Mouse (Mus musculus): ENCODE measurements around the gene Mfrp. TPM values are rescaled to one million over a fixed set of nuclear protein-coding genes. Genes with fewer than 3 reads are reported as not detected.
"Not testable (repeated sequence)": the region's sequence is repeated elsewhere in the genome, so short reads cannot be mapped to it uniquely, and the experiment has no call there.

Mfrp gene
- total RNA-seq, 2 experiments from 2014 or later = not detected

DNA sequence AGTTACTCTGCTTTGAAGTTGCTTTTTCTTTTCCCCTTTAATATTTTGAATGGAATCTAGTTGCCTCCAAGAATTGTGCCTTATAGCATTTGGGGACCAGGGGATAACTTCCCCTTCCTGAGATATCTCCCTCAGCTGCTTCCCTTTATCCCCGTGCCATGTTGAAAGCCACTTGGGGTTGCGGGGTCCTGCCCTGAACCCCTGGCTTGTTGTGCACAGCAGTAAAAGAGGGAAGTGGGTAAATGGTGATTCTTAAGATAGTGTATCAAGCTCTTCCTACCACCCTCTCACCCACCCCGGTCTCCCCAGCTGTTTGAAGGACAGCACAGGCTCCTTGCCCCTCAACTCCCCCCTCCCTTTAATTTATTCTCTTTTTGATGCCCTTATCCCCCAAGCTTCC is 6.8 kb upstream of the Mfrp start:
- no peak for ATAC-seq (replicated peaks; ENCODE audit: low FRiP score, poor library complexity, severe bottlenecking)

DNA sequence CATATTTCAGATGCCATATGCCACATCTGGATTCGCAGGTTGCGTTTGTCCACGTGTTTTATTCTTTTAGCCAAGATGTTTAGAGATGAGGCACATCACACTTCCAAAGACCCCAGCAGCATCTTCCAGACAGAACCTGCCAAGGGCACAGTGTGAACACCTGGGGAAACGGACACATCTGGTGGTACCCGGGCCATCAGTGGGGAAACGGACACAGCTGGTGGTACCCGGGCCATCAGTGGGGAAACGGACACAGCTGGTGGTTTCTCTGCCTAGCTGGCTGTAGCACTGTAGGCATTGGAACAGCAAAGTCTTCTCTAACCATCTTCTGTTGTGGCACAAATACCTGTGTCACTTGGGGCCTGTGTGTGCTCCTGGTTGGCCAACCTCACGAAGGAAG is 5.7 kb upstream of the Mfrp start:
- ATAC-seq (replicated peaks; ENCODE audit: low FRiP score, poor library complexity, severe bottlenecking) = no peak

DNA sequence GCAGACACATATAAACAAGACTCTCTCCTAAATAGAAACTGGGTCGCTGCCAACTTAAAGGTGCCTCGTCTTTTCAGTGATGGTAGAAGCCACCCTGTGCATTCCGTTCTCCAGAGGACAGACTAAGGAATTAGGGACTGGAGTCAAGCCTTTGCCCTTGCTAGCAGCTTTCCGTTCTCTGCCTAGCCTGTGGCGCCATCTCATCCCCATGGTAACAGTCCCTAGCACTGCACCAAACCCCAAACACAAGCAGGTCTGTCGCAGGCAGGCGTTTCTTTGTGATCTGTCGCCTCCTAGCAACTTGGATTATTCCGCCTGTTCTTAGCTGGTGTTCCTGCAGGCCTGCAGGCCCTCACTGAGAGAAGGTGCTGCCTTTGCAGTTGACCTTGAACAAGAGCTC is 5.0 kb upstream of the Mfrp start:
- no peak for ATAC-seq (replicated peaks; ENCODE audit: low FRiP score, poor library complexity, severe bottlenecking)

DNA sequence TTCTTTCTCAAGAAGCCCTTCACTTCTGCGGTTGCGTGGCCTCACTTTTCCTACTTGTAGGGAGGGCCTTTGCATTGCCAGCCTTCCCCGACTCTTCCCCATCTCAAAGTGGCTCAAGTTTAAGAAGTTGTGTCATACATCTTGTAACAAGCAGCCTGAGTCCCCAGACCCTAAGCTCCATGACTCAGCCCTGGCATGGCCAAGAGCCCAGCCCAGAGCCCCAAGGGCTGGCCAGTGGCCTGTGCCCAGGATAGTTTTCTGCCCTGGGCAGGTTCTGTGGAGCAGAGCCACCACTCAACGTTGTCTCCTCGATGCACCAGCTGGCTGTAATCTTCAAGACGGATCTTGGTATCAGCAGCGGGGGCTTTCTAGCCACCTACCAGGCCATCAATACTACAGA is 3.4 kb downstream of the Mfrp start:
- no peak for ATAC-seq (replicated peaks; ENCODE audit: low FRiP score, poor library complexity, severe bottlenecking)

DNA sequence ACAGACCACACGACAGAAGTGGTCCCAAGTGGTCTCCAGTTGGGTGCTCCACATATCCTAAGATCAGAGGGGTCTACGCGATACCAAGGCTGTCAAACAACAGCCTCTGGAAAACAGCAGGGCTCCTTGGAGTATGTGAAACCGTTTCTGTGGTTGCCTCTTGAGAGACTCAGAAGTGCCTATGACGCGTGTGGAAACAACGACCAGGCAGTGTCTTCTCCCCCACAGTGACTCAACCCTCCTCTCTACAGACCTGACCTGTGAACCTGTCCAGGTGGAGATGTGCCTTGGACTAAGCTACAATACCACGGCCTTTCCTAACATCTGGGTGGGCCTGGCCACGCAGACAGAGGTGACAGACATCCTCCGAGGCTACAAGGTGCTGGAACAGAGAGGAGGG is 4.3 kb downstream of the Mfrp start:
- no peak for ATAC-seq (replicated peaks; ENCODE audit: low FRiP score, poor library complexity, severe bottlenecking)

DNA sequence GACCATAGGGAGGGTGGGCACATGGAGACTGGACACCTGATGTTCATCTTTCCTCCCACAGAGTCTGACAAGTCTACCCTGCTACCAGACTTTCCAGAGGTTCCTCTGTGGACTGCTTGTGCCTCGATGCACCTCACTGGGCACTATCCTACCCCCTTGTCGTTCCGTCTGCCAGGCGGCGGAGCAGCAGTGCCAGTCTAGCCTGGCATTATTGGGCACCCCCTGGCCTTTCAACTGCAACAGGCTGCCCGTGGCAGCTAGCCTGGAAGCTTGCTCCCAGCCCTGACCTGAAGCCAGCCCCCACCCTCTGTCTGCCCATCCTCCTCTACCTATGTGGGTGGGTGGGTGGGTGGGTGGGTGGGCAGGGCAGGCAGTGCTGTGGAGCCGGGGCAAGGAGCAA is 4.7 kb downstream of the Mfrp start:
- ATAC-seq (replicated peaks; ENCODE audit: low FRiP score, poor library complexity, severe bottlenecking) = no peak

DNA sequence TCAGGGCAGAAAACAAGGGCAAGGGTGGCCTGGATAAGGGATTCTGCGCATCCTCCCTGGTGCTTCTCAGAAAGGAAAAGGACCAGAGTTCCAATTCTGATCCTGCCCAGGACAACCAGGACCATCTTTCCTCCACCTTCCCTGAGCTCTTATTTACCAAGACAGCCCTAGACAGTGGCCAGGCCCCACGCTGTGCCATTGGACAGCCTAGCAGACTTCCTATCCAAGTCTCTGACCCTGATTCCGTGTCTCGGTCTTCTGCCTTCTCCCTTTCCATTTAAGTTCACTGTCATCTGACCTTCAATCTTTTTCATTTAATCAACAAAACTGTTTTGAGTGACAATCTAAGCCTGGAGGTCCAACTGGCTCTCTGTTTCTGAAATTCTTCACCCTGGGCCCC is 5.1 kb downstream of the Mfrp start:
- ATAC-seq (replicated peaks; ENCODE audit: low FRiP score, poor library complexity, severe bottlenecking) = no peak

DNA sequence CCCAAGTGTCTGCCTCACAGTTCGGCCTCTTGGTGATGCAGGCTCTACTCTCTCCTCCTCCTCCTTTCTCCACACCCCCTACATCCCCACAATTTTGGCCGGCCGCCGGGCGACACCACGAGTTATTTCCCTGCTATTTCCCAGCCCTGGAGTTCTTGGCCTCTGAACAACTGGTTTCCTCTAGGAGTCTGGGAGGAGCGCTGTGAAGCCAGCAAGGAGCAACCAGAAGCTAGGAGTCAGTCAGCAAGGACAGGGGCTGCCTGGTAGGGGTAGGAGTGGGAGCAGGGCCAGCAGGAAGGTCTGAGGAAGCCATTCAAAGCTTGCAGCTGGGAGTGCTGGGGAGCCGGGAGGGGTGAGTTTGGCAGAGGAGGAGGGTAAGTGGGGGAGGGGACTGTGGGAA is 5.6 kb downstream of the Mfrp start, which contains the start of gene C1qtnf5:
C1qtnf5 (plus strand) TSS at position 136 of the 400 bp plus-strand sequence.
- ATAC-seq (replicated peaks; ENCODE audit: low FRiP score, poor library complexity, severe bottlenecking) = no peak

DNA sequence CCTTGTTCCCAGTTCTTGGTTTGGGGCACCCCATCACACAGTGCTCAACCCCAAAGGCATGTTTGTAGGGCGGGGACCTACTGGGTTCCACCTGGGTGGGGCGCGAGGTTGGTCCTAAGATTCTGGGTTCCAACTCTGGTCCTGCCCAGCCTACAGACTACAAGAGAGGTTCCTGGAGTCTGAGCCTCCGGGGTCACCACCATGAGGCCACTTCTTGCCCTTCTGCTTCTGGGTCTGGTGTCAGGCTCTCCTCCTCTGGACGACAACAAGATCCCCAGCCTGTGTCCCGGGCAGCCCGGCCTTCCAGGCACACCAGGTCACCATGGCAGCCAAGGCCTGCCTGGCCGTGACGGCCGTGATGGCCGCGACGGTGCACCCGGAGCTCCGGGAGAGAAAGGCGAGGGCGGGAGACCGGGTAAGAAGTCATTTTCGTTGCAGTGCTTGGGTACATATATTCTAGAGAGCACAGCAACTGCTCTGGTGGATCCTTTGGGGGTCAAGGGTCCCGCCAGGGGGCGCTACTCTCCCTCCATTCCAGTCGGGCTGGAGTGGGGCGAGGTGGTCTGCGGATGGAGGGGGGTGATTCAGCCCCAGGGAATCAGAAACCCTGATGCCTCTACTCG is 6.1 kb downstream of the Mfrp start:
- no peak for ATAC-seq (replicated peaks; ENCODE audit: low FRiP score, poor library complexity, severe bottlenecking)

DNA sequence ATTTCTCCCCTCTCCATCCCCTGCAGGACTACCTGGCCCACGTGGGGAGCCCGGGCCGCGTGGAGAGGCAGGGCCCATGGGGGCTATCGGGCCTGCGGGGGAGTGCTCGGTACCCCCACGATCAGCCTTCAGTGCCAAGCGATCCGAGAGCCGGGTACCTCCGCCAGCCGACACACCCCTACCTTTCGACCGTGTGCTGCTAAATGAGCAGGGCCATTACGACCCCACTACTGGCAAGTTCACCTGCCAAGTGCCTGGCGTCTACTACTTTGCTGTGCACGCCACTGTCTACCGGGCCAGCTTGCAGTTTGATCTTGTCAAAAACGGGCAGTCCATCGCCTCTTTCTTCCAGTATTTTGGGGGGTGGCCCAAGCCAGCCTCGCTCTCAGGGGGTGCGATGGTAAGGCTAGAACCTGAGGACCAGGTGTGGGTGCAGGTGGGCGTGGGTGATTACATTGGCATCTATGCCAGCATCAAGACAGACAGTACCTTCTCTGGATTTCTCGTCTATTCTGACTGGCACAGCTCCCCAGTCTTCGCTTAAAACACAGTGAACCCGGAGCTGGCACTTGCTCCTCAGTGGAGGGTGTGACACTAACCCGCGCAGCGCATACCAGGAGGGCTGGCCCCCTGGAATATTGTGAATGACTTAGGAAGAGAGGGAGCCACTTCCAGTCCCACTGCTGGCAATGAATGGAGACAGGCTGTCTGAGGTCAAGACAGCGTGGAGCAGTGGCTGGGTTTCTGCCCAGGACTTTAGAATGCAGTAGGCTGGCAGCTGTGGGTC is 6.9 kb downstream of the Mfrp start:
- ATAC-seq (replicated peaks; ENCODE audit: low FRiP score, poor library complexity, severe bottlenecking) = no peak

DNA sequence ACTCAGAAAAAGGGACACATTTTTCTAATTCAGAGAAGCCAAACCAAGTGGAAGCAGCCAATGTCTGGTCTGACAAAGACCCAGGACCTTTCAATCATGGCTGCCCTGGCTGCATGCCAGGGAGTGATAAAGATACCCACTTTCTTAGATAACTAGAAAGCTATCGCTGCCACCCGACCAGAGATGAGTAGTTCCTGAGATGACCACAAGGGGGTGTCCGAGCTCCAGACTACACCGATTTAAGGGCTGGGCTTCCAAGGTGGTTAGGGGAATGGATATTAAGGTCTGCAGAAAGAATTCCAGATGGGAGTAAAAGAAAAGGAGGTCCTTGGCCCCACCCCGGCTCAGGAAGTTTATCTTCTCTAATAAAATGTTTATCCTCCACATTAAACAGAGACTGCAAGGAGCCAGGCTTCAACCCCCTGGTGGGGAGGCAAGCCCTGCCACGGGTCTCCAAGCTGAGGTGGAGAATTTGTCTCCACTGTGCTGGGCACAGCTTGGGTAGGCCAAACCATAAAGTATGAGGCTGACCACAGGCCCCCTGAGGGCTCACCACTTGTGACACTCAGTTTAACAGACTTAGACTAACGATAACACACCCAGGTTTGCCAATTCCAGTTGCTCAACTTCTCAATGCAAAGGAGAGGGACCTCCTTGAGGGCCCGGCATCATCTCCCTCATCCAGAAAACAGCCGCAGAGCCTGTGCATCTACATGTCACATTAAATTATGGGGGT is 8.0 kb downstream of the Mfrp start:
- no peak for ATAC-seq (replicated peaks; ENCODE audit: low FRiP score, poor library complexity, severe bottlenecking)

DNA sequence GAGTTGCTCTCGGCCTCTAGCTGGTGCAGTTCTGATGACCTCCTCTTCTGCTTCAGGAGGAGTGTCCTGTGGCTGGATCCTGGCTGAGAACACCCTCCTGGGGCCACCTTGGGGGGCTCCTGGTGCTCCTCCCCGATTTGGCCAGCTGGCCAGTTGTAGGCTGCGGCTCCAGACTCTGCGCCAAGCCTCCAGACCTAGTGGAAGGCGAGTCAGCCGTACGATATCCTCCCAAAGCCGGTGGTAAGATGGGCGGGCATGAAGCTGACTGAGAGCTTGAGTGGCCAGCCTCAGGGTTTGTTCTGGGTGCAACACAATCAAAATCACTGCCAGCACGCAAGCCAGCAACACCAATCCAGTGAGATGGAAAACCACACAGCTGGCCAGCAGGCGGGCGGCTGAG is 10.4 kb downstream of the Mfrp start:
- not testable (repeated sequence) for ATAC-seq (replicated peaks; ENCODE audit: low FRiP score, poor library complexity, severe bottlenecking)

DNA sequence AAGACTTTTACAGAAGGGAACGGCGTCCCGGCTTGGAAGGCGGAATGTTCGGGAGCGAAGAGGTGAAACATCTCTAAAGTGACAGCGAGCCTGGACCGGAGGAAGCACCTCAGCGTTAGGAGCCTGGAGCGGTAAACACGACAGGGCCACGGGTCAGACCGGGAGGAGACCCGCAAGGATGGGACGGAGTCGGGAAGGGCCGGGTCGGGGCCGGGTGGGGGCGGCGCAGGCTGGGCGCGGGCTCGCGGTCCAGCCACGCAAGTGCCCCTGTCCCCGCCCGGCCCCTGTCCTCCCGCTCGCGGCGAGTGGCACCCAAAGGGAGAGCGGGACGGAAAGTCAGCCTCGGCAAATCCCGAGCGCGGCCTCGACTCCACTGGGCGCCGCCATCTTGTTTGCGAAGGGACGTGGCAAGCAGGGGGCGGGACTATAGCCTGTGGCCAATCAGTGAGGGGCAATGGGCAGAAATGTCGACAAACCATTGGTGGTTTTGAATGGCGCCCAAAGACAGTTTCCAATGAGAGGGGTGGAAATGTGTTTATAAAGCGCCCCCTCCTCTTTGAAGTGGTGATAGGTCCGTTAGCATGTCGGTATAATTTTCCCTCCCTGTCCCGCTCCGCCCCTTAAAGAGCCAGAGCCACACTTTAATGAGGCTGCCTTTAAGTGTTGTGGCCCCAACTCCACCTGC is 11.7 kb downstream of the Mfrp start, which contains the start of the genes Gm49380 and Rnf26:
Gm49380 (minus strand) TSS at position 396 of the 685 bp plus-strand sequence.
Rnf26 (minus strand) TSS at position 413 of the 685 bp plus-strand sequence.
- ATAC-seq (replicated peaks; ENCODE audit: low FRiP score, poor library complexity, severe bottlenecking) = peak; percentile 91

DNA sequence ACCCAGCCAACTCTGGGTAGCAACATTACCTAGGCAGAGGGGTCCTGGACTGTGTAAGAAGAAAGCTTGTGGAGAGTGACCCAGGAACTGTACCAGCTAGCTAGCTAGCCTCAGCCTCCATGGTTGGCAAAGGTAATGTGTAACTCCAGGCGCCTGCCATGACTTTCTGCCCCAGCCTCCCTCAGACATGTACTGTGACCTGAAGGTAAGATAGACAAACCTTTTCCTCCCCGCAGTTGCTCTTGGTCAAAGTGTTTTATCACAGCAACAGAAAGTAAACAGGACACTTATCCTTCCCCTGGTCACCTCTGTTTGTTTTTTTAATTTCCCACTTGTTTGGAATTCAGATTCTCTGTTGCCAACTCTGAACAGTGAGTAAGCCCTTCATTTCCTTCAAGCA is 12.9 kb downstream of the Mfrp start:
- no peak for ATAC-seq (replicated peaks; ENCODE audit: low FRiP score, poor library complexity, severe bottlenecking)

DNA sequence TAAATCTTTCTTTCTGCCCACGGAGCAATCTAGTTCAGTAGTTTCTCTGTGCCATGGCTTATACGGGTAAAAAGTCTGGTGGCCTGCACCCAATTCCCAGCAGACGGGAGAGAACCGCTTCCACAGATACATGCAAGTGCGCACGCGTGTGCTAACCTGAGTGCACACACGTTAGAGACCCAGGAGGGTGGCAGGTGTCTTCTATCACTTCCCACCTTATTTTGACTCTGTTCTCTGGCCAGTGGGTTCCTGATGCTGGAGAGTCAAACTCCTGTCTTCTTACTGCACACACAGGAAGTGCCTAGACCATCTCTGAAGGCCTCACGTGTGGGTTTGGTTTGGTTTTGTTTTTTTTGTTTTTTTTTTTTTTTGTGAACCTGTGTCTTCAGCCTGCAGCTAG is 14.1 kb downstream of the Mfrp start:
- no peak for ATAC-seq (replicated peaks; ENCODE audit: low FRiP score, poor library complexity, severe bottlenecking)

DNA sequence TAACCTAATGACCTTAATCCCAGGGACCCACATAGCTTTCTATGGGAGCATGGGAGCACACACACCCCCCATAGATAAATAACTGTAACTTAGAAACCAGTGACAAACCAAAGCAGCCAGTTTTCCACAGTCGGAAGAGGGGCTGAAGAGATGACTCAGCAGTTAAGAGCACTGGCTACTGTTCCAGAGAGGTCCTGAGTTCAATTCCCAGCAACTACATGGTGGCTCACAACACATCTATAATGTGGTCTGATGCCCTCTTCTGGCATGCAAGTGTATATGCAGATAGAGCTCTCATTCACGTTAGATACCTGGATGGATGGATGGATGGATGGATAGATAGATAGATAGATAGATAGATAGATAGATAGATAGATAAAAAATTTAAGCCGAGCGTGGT is 14.7 kb downstream of the Mfrp start:
- ATAC-seq (replicated peaks; ENCODE audit: low FRiP score, poor library complexity, severe bottlenecking) = no peak

DNA sequence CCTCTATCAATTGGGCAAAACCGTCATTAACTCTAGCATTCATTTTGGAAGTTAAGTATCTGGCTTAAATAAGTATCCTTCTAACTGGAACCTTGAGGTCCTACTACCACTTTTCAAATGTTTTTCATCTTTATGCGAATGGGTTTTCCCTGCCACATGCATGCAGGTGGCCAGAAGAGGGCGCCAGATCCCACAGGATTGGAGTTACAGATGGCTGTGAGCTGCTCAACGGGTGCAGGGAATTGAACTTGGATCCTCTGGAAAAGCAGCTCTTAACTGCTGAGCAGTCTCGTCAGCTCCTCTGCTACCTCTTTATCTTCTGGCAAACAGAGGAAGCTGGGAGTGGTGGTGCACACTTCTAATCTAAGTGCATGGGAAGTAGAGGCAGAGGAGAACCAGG is 17.5 kb downstream of the Mfrp start:
- peak; percentile 76 for ATAC-seq (replicated peaks; ENCODE audit: low FRiP score, poor library complexity, severe bottlenecking)

DNA sequence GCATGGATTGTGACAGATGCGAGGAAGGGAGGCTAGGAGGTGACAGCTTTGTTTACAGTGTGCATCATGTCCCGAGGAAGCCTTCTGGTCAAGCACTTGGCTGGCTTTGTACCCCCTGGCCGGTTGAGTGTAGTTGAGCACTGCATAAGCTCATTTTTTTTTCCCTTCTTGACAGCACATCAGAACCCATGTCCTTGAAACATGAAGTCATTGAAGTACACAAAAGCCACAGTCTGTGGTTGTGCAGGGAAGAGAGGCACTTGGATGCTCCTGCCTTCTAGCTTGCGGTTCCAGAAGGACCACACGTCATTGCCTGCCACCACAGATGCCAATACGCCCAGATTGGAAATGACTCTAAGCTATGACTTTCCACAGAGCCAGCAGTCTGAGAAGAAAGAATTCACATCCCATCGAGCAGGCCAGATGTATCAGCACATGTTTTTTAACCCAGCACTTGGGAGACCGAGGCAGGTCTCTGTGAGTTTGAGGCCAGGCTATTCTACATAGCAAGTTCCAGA is 18.5 kb downstream of the Mfrp start:
- ATAC-seq (replicated peaks; ENCODE audit: low FRiP score, poor library complexity, severe bottlenecking) = no peak

DNA sequence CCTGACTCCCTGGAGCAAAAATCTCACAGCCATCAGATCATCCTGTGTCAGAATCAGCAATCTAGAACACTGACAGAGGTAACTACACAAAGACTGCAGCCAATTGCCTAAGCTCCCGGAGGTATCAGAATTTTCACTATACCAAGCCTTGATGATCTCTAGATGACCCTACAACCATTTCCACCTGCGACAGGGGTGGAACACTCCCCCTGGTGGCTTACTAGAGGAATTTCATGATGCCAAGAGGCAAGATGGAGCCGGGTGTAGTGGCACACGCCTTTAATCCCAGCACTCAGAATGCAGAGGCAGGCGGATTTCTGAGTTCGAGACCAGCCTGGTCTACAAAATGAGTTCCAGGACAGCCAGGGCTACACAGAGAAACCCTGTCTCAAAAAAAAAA is 22.8 kb downstream of the Mfrp start:
- peak; percentile 59; the same call in 1 of the 2 replicates for ATAC-seq (replicated peaks; ENCODE audit: low FRiP score, poor library complexity, severe bottlenecking)

DNA sequence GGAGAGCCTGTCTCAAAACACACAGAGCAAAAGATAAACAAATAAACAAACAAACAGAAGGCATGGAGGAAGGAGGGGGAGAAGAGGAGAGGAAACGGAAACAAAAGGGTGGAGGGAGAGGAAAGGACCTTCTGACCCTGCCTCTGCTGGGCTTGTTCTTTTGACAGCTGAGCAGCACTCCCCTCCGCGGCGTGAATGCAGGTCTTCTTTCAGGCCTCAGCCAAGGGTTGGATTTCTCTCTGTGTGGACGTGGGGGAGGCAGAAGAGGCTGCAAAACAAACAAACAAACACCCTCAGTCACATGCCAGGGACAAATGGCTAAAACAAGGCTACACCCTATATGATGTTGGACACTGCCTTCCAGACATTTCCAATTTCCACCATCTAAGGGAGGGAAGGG is 23.5 kb downstream of the Mfrp start:
- ATAC-seq (replicated peaks; ENCODE audit: low FRiP score, poor library complexity, severe bottlenecking) = no peak
